Mouse (Mus musculus) spleen, postnatal 36 days (tissue): Measurements from ENCODE around the gene 1110051M20Rik.

Source experiments
- DNase-seq, 2 experiments: peaks; one replicate each; pipeline ENCODE4 v3.0.0; 2022; ENCODE audit warnings: low spot score in 2 of 2, mixed read lengths in 1 of 2

The 1110051M20Rik gene

DNA sequence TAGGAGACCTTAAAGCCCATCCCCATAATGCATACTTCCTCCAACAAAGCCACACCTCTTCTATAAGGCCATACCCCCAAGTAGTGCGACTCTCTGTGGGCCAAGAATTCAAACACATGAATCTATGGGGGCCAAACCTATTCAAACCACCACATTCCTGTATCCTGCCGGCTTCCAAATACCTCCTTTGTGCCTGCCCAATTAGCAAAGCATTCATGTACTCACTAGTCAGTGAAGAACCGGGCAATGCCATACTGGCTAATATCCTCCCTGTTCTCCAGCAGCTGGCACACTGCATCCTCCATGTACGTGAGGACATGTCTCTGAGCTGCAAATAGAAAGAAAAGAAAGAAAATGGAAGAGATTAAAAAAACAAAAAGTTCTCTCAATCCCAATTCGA, 22.9 kb downstream of the 1110051M20Rik start:
- DNase-seq: no peak

DNA sequence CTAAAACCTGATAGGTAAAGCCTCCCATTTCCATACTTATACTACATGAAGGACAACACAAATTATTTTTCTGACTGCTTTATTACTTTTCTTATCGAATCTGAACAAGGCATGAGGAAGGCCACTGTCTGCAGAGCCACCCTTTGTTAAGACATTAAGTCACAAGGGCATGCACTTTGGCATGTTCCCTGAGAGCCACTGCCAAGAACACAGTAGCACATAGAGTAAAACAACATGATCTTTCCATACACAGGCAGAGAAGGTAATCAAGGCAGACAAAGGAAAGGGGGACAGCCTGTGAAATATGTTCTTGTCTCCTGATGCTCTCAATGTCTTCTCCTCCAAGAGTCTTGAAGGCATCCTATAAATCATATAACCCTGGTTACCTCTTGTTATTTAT, 30.7 kb downstream of the 1110051M20Rik start:
- DNase-seq: no peak

DNA sequence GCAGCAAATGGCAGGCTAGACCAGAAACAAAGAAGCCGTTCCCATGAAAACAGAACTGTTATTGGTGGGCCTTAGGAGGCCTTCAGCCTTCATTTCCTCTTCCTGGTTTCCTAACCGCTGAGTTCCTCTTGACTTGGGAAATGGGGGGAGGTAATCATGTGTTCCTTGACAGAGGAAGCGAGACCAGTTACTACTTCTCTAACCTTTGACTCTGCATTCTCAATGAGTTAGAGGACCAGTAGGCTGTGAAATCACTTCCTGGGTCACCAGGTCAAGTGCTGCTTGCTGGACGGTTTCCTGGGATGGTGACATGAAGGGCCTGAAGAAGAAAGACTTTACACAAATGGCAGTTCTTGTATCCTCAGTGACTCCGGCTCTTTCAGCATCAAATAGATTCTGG, 32.1 kb downstream of the 1110051M20Rik start:
- DNase-seq: peak; percentile 24 to 45

DNA sequence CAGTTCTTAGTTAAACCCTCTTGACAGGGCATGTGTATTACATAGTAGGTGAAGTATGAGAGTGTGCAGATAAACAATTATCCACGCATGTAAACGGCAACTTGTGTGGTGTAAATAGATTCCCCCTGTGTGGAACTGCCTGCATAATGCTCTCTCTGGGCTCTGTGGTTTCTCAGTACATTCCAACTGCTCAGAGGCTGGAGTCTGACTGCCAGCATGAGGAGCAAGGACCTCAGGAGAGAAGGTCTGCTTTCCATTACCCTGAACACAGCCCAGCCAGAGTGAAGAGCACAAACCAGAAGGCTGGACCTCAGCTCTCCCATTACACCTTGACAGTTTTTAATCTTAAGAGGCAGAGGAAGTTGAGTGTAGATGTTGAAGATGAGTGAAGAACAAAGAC, 33.0 kb downstream of the 1110051M20Rik start:
- no peak for DNase-seq

DNA sequence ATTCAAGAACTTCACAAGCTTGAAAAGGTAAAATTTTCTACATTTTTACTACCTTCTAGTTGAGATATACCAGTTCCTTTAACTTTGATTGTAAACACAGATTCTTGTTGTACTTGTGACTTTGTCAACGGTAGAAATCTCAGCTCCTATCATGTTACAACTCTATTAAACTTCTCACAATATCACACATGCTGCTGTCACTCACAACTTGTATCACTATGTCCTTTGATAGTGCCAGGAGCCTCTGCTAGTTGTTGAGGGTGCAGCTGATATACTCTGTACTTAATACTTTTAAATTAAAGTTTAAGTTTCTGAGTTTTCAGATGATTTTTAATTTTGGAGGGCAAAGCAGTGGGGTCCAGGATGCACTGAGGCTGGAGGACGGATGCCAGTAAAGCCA, 36.5 kb downstream of the 1110051M20Rik start:
- DNase-seq: no peak

DNA sequence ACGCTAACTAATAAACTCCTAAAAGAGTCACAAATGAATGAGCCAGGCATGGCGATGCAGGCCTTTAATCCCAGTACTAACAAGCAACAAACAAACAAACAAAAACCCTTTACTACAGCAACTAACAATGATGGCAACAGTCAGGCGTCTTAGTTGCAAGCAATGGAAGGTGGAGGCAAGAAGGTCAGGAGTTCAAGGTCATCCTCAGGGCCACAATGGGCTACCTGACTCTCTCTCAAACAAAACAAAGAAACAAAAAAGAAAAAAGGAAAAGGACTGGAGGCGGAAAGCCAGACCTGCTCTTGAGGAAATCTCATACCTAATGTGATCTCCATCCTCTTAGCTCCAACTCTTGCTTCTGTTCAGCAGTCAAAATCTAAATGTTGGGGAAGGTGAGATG, 39.4 kb downstream of the 1110051M20Rik start:
- no peak for DNase-seq

DNA sequence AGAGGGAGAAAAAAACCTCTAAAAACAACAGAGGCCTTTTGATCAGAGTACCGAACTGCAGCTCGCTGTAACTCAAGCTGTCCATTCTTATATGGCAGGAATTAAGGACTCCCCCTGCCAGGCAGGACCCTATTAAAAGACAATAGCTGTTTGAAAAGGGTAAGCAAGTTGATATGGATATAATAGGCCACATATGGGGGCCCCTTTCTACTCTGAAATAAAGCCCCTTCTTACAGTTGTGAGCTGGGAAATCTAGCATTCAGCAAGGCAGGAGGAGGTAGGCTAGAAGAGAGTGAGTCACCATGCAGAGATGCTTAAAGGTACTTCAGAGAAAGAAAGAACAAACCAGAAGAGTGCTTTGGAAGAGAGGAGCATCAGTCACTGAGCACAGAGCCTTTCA, 44.8 kb downstream of the 1110051M20Rik start:
- no peak for DNase-seq

DNA sequence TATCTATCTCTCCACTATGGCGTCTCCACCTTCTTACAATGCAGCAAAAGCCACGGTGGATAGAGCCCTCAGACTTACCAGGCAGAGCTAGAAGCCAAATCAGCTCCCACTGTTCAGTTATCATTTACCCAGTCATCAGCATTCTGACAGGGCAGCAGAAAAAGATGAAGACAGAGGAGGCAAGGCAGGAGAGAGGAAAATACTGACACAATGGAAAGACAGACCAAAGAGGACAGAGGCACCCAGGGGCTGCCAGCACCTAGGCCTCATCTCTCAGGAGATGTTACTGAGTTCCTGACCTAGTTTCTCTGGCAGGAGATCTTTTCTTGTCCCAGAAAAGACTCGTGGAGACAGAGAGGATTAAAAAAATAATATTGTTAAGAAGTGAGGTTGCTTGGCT, 45.3 kb downstream of the 1110051M20Rik start:
- no peak for DNase-seq

DNA sequence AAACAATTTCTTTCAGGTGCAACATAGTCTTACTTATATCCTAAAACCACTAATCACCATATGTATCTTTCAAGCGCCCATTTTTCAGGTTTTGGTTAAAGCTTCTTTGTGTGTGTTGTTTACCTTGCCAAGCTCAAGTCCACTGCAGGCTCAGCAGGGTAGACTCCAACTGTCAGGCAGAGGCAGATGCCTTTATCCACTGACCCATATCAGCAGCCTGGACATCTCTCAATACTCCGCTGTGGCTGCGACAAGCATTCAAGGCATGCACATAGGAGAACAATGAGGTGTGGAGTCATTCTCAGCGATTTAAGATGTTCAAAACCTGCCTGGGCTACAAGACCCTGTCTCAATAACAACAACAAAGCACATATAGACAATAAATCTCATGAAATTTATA, 50.4 kb downstream of the 1110051M20Rik start:
- no peak for DNase-seq

DNA sequence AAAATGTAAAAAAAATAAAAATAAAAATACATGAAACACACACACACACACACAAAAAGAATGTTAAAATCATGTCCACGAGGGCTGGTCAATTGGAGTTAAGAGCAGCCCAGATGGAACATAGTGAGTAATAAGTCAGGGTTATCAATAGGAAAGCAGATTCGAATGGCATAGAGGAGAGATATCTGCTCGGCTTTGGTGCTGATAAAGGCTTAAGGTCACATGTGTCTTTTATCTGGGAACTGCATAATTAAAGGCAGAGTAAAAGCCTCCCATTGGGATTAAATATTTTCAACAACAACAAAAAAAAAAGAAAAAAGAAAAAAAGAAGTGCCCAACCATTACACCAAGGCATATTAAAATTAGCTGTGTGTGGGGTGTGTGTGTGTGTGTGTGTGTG, 55.8 kb downstream of the 1110051M20Rik start:
- DNase-seq: no peak

DNA sequence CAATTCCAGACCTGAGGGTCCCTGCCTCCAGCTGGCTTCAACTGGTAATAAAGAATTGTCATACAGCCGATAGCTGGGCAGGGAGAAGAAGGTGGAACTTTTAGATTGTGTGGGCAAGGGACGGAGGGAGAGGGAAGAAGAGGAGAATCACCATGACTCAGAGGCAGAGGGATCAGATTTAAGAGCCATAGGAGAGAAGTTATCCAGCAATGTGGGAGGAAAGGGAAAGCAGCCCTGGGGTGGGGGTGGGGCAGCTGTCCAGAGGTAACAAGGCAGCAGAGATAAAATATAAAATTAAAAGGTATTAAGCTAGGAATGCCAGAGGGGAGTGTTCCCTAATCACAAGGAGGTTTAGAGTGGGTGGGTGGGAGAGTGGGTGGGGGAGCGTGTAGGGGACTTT, 56.2 kb downstream of the 1110051M20Rik start:
- no peak for DNase-seq

DNA sequence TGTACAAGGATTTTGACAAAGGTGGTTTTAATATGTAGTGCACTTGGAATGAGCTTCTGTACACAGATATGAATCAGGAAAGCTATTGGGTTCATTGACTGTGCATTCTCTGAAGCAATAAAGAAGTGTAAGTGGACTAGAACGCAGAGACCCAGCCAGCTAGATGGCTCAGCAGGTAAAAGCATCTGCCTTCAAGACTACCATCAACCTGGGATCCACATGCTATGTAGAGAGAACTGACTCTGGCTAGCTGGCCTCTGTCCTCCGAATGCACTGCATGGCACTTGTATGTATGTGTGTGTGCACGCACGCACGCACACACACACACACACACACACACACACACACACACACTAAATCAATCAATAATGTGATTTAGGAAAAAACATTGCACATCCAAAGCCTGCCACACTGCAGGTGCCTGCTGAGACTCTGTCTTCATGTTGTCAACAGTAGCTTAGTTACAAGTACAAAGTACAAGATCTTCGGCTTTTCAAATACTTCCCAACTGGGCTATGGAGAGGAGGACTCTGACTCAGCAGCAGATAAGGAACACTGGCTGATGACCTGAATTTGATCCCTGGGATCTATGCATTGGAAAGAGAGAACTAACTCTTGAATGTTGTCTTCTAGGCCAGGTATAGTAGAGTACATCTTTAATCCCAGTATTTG, 57.1 kb downstream of the 1110051M20Rik start:
- no peak for DNase-seq

DNA sequence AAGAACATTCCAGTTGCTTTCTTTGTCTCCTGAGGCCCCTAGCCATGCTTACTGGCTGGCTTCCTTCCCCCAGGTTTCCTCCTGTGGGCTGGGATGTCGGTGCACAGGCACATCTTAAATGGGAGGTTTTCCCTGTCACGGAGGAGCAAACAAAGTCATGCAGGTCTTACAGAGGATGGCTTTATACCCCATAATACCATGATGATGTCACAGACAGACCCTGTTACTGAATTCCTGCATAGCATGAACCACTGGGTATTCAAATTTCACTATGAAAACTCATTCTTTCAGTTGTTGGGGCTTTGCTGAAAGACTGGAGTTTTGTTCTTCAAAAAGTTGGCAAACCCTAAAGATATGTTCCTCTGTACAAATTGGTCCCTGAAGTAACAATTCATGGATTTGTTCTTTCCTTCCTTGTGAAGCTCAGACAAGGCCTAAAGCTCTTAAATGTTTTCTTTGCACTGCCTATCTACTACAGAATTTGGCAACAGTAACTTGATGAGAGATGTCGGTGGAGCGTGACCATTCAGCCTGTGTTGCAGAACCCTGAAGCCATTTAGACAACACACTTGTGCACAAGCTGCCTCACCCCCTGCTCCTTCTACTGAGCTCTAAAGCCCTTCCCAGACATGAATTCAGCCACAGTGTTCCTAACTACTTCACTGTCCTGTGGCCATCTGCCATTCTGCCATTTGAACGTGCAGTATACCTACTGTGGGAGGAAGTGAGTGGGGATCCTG, 57.8 kb downstream of the 1110051M20Rik start:
- no peak for DNase-seq

DNA sequence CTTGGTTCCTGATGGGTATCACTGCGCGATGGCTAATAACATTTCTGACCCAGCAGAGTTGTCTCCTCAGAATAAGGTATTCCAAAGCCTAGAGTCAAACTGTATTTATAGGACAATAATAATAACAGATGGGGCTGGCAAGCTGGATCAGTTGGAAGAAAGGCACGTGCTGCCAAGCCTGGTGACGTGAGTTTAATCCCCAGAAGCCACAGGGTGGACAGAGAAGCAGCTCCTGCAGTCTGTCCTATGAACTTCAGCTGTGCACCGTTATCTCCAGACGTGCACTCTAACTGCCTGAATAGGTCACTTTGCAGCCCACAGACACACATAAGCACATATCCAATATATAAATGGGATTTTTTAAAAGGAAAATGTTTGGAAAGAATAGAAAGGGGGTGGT, 61.2 kb downstream of the 1110051M20Rik start:
- no peak for DNase-seq

DNA sequence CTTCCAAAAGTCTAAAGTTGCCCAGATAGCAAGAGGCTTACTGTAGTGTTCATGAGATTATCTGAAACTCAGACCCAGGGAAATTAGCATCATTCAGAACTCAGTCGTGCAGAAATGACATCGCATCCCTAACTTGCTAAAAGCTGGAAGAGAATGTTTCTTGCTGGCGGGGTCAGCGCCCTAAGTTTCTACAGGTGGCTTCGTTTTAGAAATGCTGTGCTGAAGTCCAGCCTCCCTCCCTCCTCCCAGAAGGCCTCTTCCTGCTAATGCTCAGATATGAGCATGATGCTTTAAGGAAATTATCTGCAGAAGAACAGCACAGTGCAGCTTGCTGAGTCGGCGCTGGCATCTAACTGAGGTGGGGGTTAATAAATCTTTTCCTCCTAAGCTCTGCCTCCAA, 67.5 kb downstream of the 1110051M20Rik start:
- DNase-seq: no peak

DNA sequence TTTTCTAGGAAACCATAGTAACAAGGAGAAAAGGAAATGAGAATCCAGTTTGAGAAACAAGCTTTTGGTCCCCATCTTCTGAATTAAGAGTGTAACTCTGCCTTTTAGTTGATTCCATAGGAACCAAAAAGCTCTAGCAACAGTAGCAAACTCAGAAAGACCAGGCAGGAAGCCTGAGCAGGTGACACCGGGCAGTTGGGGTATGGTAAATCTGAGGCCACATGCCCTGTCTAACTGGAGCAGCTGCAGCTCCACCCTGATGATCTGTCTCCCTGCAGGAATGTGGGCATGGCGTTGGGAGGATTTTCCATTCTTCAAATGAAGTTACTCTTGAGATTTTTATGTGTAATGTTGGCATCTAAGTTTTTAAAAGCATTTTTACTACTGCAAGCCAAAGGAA, 74.2 kb downstream of the 1110051M20Rik start:
- no peak for DNase-seq

DNA sequence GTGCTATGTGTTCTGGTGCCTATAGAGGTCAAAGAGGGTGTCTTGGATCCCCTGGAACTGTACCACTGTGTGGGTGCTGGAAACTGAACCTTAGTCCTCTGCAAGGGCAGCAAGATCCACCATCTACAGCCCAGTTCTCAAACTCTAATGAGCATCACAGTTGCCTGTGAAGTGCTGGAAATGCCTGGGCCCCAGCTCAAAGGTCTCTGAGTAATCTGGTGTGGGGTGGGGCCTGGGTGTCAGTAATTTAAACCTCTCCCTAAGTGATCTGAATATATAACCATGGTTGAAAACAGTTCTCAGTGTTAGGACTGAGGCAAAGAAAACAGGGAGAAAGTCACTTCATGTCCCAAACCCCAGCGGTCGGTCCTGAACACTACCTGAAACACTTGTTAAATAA, 81.2 kb downstream of the 1110051M20Rik start:
- no peak for DNase-seq

DNA sequence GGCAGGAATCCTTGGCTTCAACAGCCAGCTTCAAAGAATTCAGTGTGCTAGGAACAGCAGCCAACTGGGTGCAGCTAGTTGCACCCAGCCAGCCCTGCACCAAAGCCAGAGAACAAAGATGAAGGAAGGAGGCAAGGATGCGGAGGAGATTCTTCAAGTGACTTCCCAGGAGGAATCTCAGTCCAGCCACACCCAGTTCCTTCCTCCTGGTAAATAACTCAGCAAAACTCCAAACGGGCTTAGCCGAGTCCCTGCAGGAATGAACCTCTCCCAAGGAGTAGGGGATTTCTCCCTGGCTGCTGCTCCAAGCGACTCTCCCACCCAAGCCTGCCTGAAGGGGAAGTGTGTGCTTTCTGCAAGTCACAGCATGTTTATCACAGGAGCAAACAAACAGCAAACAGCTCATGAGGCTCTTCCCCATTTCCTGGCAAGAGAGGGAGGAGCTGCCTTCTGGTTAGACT, 83.4 kb downstream of the 1110051M20Rik start:
- DNase-seq: peak in 1 of 2 experiments; percentile 1

DNA sequence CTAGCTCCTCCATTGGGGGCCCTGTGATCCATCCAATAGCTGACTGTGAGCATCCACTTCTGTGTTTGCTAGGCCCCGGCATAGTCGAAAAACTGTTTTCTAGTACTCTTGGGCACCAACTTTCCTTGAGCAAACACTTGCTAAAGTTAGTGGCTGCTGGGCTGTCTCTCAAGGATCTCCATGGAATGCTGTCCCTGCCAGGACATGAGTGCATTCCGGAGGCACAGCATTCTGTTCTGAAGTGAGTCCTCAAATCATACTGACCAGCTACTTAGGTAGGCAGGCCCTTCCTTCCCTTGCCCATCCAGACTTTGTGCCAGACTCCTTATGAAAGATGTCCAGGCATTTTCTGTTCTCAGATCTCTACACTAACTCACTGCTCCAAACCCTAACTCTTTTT, 88.7 kb downstream of the 1110051M20Rik start:
- no peak for DNase-seq

DNA sequence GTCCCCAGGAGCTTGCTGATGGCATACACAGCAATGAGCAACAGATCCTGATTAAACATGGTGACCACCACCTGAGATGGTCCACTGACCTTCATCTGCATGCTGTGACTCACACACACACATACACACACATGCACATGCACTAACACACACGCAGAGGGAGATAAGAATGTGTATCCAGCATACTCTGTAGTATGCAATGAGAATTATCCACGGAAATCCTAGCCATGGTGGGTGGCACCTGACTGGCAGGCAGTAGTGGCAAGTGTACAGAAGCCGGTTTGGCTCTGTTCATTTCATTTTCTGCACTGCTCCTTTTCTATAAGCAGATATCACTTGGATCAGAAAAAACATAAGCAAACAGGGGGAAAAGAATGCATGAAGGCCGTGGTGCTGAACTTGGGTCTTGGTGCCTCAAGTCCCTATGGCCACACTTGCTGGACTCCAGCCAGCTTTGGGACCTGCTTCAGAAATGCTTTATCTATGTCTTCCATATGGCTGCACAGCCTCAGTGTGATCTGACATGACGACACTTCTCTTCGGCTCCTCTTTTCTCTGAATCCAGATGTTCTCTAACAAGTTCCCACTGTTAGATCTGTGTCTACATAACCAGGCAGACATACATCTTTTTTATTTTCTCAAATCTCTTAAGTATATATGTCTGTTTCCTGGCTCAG, 89.6 kb downstream of the 1110051M20Rik start:
- peak; percentile 29 to 61 for DNase-seq

DNA sequence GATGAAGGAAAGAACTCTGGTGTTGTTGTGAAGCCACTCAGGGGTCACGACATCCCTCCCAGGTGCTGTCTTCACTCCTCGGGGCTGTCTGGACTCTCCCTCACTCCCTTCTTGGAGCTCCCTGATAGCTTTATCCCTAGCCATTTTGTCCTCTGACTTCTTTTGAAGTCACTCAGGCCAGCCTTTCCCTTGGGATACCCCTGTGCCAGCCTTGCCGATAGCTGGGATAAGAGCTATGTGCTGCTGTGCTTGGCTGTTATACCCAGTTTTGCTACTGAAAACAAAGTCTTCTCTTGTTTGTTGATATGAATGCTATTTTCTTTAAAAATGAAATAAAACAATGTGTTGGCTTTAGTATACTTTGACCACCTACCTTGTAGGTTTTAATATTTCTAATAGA, 90.7 kb downstream of the 1110051M20Rik start:
- no peak for DNase-seq

DNA sequence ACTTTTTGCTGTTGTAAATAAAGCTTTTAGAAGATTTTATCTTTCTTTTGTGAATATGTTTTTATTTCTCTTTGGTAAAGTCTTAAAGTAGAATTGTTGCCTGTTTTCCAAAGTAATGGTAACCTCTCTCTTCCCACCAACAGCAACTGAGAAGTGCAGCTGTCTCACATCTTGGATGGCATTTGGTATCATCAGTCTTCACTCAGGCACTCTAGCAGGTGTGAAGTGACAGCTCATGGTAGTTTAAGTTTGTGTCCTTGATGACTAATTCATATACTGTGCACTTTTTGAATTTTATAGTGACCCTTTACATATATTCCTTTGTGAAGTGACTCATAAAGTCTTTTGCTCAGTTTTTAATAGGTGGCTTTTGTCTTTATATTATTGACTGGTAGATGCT, 92.7 kb downstream of the 1110051M20Rik start:
- no peak for DNase-seq

DNA sequence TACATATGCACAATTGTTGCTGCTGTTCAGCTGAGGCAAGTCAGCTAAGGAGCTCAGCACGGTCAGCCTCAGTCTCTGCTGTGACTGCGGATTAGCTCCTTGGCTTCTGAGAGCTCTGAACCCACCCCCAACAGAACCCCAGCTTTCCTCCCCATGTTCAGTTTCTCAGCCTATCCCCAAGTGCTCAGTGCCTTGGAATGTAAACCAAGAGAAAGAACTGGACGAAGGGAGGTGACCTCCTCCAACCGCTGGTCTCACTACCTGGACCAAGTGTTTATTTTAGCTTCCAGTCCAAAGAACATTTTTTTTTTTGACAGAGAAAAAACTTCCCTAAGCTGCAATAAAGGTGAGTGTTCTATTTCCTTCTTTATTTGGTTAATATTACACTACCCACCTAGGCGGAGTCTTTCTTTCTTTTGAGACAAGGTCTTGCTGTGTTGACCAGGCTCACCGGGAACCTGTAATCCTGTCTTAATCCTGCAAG, 94.5 kb downstream of the 1110051M20Rik start:
- no peak for DNase-seq
